In the genomic region with DNA sequence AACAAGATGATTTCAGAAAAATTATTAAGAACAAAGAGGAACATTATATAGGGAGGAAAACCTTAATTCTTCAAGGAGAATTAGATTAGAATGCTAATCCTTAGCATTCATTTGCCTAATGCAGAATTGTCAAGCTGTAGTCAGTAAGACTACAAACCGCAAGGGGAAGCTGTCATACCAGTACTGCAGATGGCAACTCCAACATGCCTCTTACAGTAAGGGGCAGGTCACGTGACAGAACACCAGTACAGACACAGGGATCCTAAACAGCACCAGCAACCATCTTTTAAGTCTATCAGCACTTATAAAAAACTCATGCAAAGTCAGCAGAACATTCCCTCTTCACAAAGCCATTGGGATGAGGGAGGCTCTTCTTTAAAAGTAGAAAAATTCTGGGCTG, we compare ENCODE assay signal across 16 mouse cellular contexts. TPM values are rescaled to one million over a fixed set of nuclear protein-coding genes. Genes with fewer than 3 reads are reported as not detected.
DNase-seq lines count a peak whose midpoint lies in the region; ATAC-seq and TF ChIP-seq lines count a peak whose summit lies in the region.
"Had no signal": no experiment of that assay in that cellular context is flagged by ENCODE, and none has a peak within 500 bp of the region (broad histone marks: within the 10 kb centered on the region; RNA-seq: fewer than 3 reads in every experiment).

No protein-coding gene starts in this region.

- intact Hi-C loops in left cerebral cortex, postnatal 4 days (cut with DNase I), result no loop called here

- no peak overlapping the region for H3ac ChIP-seq in C2C12 (ENCODE audit: control insufficient read depth, insufficient read length, low read depth)

- peak; percentile 55 for ATAC-seq in common myeloid progenitor, adult 5-6 weeks (replicated peaks; ENCODE audit: low read depth, poor library complexity, severe bottlenecking)
- ATAC-seq in erythroid progenitor cell, adult 5-6 weeks (replicated peaks; ENCODE audit: low FRiP score, poor library complexity, severe bottlenecking), result no peak
- ATAC-seq: inflammation-experienced regulatory T-cells, adult 6 months had no signal

- H3K79me3 ChIP-seq in C2C12 (ENCODE audit: low read depth), result peaks cover 3% of the 10 kb centered on the region

- no peak overlapping the region for H3K4me3 ChIP-seq in C2C12 (ENCODE audit: insufficient read depth, poor library complexity, severe bottlenecking)
- H3K4me3 ChIP-seq: heart, embryonic 15.5 days; hindbrain, embryonic 10.5 days; stomach, embryonic 15.5 days had no signal

- H3K36me3 ChIP-seq in C2C12 (ENCODE audit: control insufficient read depth, insufficient read depth), result no peaks in the 10 kb centered on the region
- H3K36me3 ChIP-seq in splenic B cell, adult 2 months (ENCODE audit: control insufficient read depth, insufficient read depth, low read length, poor library complexity, severe bottlenecking), result no peaks in the 10 kb centered on the region
- H3K36me3 ChIP-seq: heart, embryonic 15.5 days; stomach, embryonic 15.5 days had no signal

- peaks cover 11% of the 10 kb centered on the region for H3K79me2 ChIP-seq in C2C12 (ENCODE audit: control insufficient read depth, insufficient read depth)

- no peaks in the 10 kb centered on the region for H3K27me3 ChIP-seq in C2C12 (ENCODE audit: control insufficient read depth, insufficient read depth, insufficient read length)
- H3K27me3 ChIP-seq in splenic B cell, adult 2 months (ENCODE audit: control insufficient read depth, insufficient read depth, low read length, poor library complexity, severe bottlenecking), result no peaks in the 10 kb centered on the region
- H3K27me3 ChIP-seq: heart, embryonic 15.5 days; stomach, embryonic 15.5 days had no signal

- no peak for TF ChIP-seq CTCF in C2C12 (IDR thresholded peaks at IDR 0.05; ENCODE audit: control insufficient read depth, insufficient read depth, insufficient read length)

- peak; percentile 75 for DNase-seq in 416B (ENCODE audit: low read depth)
- peak; percentile 74 for DNase-seq in splenic B cell, adult 2 months (ENCODE audit: low read depth, low spot score)
- no peak for DNase-seq in yolk sac, embryonic 10.5 days (ENCODE audit: low spot score)
- no peak for DNase-seq in retina, postnatal 1 day
- DNase-seq in left cerebral cortex, postnatal 4 days, result no peak
- DNase-seq: adrenal gland, postnatal 14 days; cerebellum, adult 9-11 months; gastrocnemius, postnatal 36 days; kidney, postnatal 4 days had no signal

TF ChIP-seq in C2C12, 6 proteins besides CTCF, POLR2A, EP300 and RAD21:
- no peak for TF ChIP-seq MAX (IDR thresholded peaks at IDR 0.05)
- peak; percentile 72 for TF ChIP-seq USF1 (IDR thresholded peaks at IDR 0.05; ENCODE audit: low read depth)
- no peak for TF ChIP-seq FOSL1 (IDR thresholded peaks at IDR 0.05; ENCODE audit: insufficient read depth, low read length, poor library complexity, severe bottlenecking)
- TF ChIP-seq MYOD1 (IDR thresholded peaks at IDR 0.05; ENCODE audit: control insufficient read depth, insufficient read length, low read depth), result no peak
- no peak for TF ChIP-seq CEBPB (IDR thresholded peaks at IDR 0.05; ENCODE audit: low read depth)
- no peak for TF ChIP-seq MYOG (IDR thresholded peaks at IDR 0.05; ENCODE audit: control insufficient read depth, extremely low read depth, insufficient read length)

RNA-seq across cellular contexts. Expression of gene Tex9, which starts 1.5 kb away (rescaled TPM):
- polyA plus RNA-seq in C2C12 (2012; fragmentation: generic; extraction: Trizol), result 4.6 TPM
- total RNA-seq in common myeloid progenitor, adult 5-6 weeks (2017), result 39.8 and 53.3 TPM in 2 replicates
- 25.9 and 51.1 TPM in 2 replicates for total RNA-seq in erythroid progenitor cell, adult 5-6 weeks (2015; ENCODE audit: low replicate concordance)
- total RNA-seq in erythroid progenitor cell, adult 5-6 weeks (2017; ENCODE audit: low replicate concordance), result 58.1 and 61.0 TPM in 2 replicates
- 10 to 100 TPM; 13.7 to 20.0 TPM for total RNA-seq in left cerebral cortex, postnatal 4 days (2021)

RNA-seq across cellular contexts. Expression of gene Rfx7, which starts 38.6 kb away (rescaled TPM):
- 3.9 TPM for polyA plus RNA-seq in C2C12 (2012; fragmentation: generic; extraction: Trizol)
- 35.1 and 46.2 TPM in 2 replicates for total RNA-seq in common myeloid progenitor, adult 5-6 weeks (2017)
- total RNA-seq in erythroid progenitor cell, adult 5-6 weeks (2015; ENCODE audit: low replicate concordance), result 13.8 and 17.3 TPM in 2 replicates
- total RNA-seq in erythroid progenitor cell, adult 5-6 weeks (2017; ENCODE audit: low replicate concordance), result 4.5 and 5.4 TPM in 2 replicates
- 10 to 100 TPM; 54.6 to 59.8 TPM for total RNA-seq in left cerebral cortex, postnatal 4 days (2021)

RNA-seq across cellular contexts. Expression of gene Mns1, which starts 55.7 kb away (rescaled TPM):
- polyA plus RNA-seq in C2C12 (2012; fragmentation: generic; extraction: Trizol), result 2.5 TPM
- 156 and 192 TPM in 2 replicates for total RNA-seq in common myeloid progenitor, adult 5-6 weeks (2017)
- 177 and 188 TPM in 2 replicates for total RNA-seq in erythroid progenitor cell, adult 5-6 weeks (2015; ENCODE audit: low replicate concordance)
- total RNA-seq in erythroid progenitor cell, adult 5-6 weeks (2017; ENCODE audit: low replicate concordance), result 146 and 157 TPM in 2 replicates
- total RNA-seq in left cerebral cortex, postnatal 4 days (2021), result 1 to 10 TPM; 2.3 TPM

Comparison
In these comparisons a context has a peak if more than half of its experiments do, and no peak if none do; other contexts are left out.
1. DNase-seq: peak in 416B (single experiment) and splenic B cell, adult 2 months (single experiment); none in yolk sac, embryonic 10.5 days (single experiment), retina, postnatal 1 day (single experiment) and left cerebral cortex, postnatal 4 days (single experiment).
2. RNA of gene Mns1, which starts 55.7 kb away (total RNA-seq): 146 to 188 TPM in erythroid progenitor cell, adult 5-6 weeks and 156 to 192 TPM in common myeloid progenitor, adult 5-6 weeks; 2.3 TPM in left cerebral cortex, postnatal 4 days; every median in the first group is over 10 times any median in the second.